Mouse (Mus musculus) frontal cortex, postnatal 10 days (tissue): ENCODE measurements around the gene Bri3.
"Not testable (repeated sequence)": the region's sequence is repeated elsewhere in the genome, so short reads cannot be mapped to it uniquely, and the experiment has no call there.

Experiments used
- DNase-seq, 2 experiments: peaks; one replicate each; pipeline ENCODE4 v3.0.0; 2022; ENCODE audit warnings: low spot score in 2 of 2, mixed read lengths in 1 of 2

Bri3 gene

GRCm38 (mm10) chr5:144357881-144358591, 113.8 kb downstream of the Bri3 start, which contains the start of gene Baiap2l1:
Gene Baiap2l1, minus strand, starts transcription at chr5:144358112.
- peak; percentile 53 to 55 for DNase-seq

- DNase-seq = no peak
These were observed 114.3 kb downstream of the Bri3 start for GRCm38 (mm10) chr5:144358592-144358917.

GRCm38 (mm10) chr5:144359886-144360285, 115.6 kb downstream of the Bri3 start:
- DNase-seq = no peak

GRCm38 (mm10) chr5:144360346-144360745, 116.1 kb downstream of the Bri3 start:
- DNase-seq = no peak

GRCm38 (mm10) chr5:144364680-144365357, 120.6 kb downstream of the Bri3 start:
- no peak for DNase-seq

- not testable (repeated sequence) for DNase-seq
These were observed 122.3 kb downstream of the Bri3 start for GRCm38 (mm10) chr5:144366551-144366950.

GRCm38 (mm10) chr5:144368661-144369205, 124.5 kb downstream of the Bri3 start:
- no peak for DNase-seq

GRCm38 (mm10) chr5:144370986-144371385, 126.7 kb downstream of the Bri3 start:
- DNase-seq = no peak

- no peak for DNase-seq
These were observed 127.9 kb downstream of the Bri3 start for GRCm38 (mm10) chr5:144372177-144372576.

GRCm38 (mm10) chr5:144372885-144373284, 128.6 kb downstream of the Bri3 start:
- no peak for DNase-seq

GRCm38 (mm10) chr5:144379431-144379830, 135.2 kb downstream of the Bri3 start:
- no peak for DNase-seq

- no peak for DNase-seq
These were observed 136.5 kb downstream of the Bri3 start for GRCm38 (mm10) chr5:144380689-144381088.

GRCm38 (mm10) chr5:144381782-144382181, 137.5 kb downstream of the Bri3 start:
- no peak for DNase-seq

GRCm38 (mm10) chr5:144383936-144384335, 139.7 kb downstream of the Bri3 start:
- no peak for DNase-seq

GRCm38 (mm10) chr5:144387851-144388250, 143.6 kb downstream of the Bri3 start:
- DNase-seq = peak in 1 of 2 experiments; percentile 61

GRCm38 (mm10) chr5:144394142-144394541, 149.9 kb downstream of the Bri3 start:
- DNase-seq = no peak

GRCm38 (mm10) chr5:144397566-144397965, 153.3 kb downstream of the Bri3 start:
- DNase-seq = no peak

- no peak for DNase-seq
These were observed 156.6 kb downstream of the Bri3 start for GRCm38 (mm10) chr5:144400821-144401220.

GRCm38 (mm10) chr5:144406256-144406655, 162.0 kb downstream of the Bri3 start:
- no peak for DNase-seq

- no peak for DNase-seq
These were observed 166.4 kb downstream of the Bri3 start for GRCm38 (mm10) chr5:144410666-144411065.

- no peak for DNase-seq
These were observed 167.5 kb downstream of the Bri3 start for GRCm38 (mm10) chr5:144411702-144412101.

GRCm38 (mm10) chr5:144412781-144413180, 168.5 kb downstream of the Bri3 start:
- no peak for DNase-seq

- DNase-seq = no peak
These were observed 174.2 kb downstream of the Bri3 start for GRCm38 (mm10) chr5:144418456-144418855.
